Mouse (Mus musculus): ENCODE data around the gene Ccdc88c. TPM values are rescaled to one million over a fixed set of nuclear protein-coding genes. Genes with fewer than 3 reads are reported as not detected.

Ccdc88c gene
- polyA plus RNA-seq, 1 experiment from 2014 or later: 9.4 TPM

GRCm38 (mm10) chr12:101026025-101026424 is 2.8 kb downstream of the Ccdc88c start:
- Histone ChIP-seq H3K36me3 (no peaks in the 10 kb centered on the region), H3K4me1 (peaks cover 31% of the 10 kb centered on the region), H3K4me2 (peak overlapping the region; percentile 38; the same call in 1 of the 2 replicates), H3K4me3 (replicated peaks) (no peak overlapping the region), H3K27ac (peak overlapping the region; percentile 67), H3K9me3 (no peaks in the 10 kb centered on the region), H3K9ac (no peak overlapping the region), H3K27me3 (replicated peaks) (peaks cover 4% of the 10 kb centered on the region; the same call in 1 of the 2 replicates)
- ATAC-seq (ENCODE audit: insufficient read depth, low FRiP score, low read depth): no peak
- WGBS: 68% methylated on average over 4 of the region's 4 CpGs

GRCm38 (mm10) chr12:101025379-101025778 is 3.5 kb downstream of the Ccdc88c start:
- no peak overlapping the region for H3K9ac ChIP-seq
- no peak overlapping the region for H3K4me3 ChIP-seq (replicated peaks)
- H3K4me1 ChIP-seq: peaks cover 31% of the 10 kb centered on the region
- H3K9me3 ChIP-seq: no peaks in the 10 kb centered on the region
- 52% methylated on average over 7 of the region's 7 CpGs for whole genome bisulfite sequencing
- peak overlapping the region; percentile 38 for H3K4me2 ChIP-seq
- ATAC-seq (ENCODE audit: insufficient read depth, low FRiP score, low read depth): peak; percentile 79
- H3K27ac ChIP-seq: peak overlapping the region; percentile 67
- H3K27me3 ChIP-seq (replicated peaks): peaks cover 4% of the 10 kb centered on the region; the same call in 1 of the 2 replicates
- H3K36me3 ChIP-seq: no peaks in the 10 kb centered on the region

GRCm38 (mm10) chr12:101024824-101025223 is 4.0 kb downstream of the Ccdc88c start:
- H3K4me1 ChIP-seq: peaks cover 31% of the 10 kb centered on the region
- no peak for ATAC-seq (ENCODE audit: insufficient read depth, low FRiP score, low read depth)
- 64% methylated on average over 8 of the region's 8 CpGs for WGBS
- H3K4me3 ChIP-seq (replicated peaks): no peak overlapping the region
- H3K27ac ChIP-seq: peak overlapping the region; percentile 67
- H3K9me3 ChIP-seq: no peaks in the 10 kb centered on the region
- H3K9ac ChIP-seq: no peak overlapping the region
- H3K4me2 ChIP-seq: peak overlapping the region; percentile 38
- H3K27me3 ChIP-seq (replicated peaks): peaks cover 4% of the 10 kb centered on the region; the same call in 1 of the 2 replicates
- no peaks in the 10 kb centered on the region for H3K36me3 ChIP-seq

DNA sequence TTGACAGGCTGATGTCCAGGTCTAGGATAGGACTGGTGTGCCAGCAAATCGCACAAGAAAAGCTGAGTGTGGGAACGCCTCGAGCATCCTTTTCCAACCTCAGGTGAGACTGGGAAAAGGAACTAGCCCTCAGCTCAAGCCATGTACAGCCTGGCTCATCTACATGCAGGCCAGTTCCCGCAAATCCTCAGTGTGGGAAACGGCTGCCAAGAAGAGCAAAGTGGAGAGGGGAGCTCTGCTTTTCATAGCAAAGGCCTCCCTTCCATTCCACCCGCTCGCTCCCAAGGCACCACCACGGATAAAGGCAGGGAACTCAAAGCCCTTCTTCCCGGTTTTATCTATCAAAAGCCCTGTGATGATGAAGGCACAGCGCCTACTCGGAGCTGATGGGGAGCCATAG is 5.7 kb downstream of the Ccdc88c start:
- WGBS: 73% methylated on average over 11 of the region's 11 CpGs
- no peak for ATAC-seq (ENCODE audit: insufficient read depth, low FRiP score, low read depth)

GRCm38 (mm10) chr12:101022353-101022752 is 6.5 kb downstream of the Ccdc88c start:
- no peak overlapping the region for H3K9ac ChIP-seq
- H3K4me1 ChIP-seq: peaks cover 54% of the 10 kb centered on the region
- no peak for ATAC-seq (ENCODE audit: insufficient read depth, low FRiP score, low read depth)
- H3K36me3 ChIP-seq: no peaks in the 10 kb centered on the region
- H3K9me3 ChIP-seq: no peaks in the 10 kb centered on the region
- H3K4me3 ChIP-seq (replicated peaks): no peak overlapping the region
- WGBS: 95% methylated on average over 8 of the region's 8 CpGs
- H3K4me2 ChIP-seq: no peak overlapping the region
- peaks cover 4% of the 10 kb centered on the region; the same call in 1 of the 2 replicates for H3K27me3 ChIP-seq (replicated peaks)
- no peak overlapping the region for H3K27ac ChIP-seq

More for the DNA sequence above, 5.7 kb downstream of the Ccdc88c start:
- no peaks in the 10 kb centered on the region for H3K36me3 ChIP-seq
- no peak overlapping the region for H3K27ac ChIP-seq
- H3K4me2 ChIP-seq: no peak overlapping the region
- no peak overlapping the region for H3K9ac ChIP-seq
- no peaks in the 10 kb centered on the region for H3K9me3 ChIP-seq
- H3K27me3 ChIP-seq (replicated peaks): peaks cover 4% of the 10 kb centered on the region; the same call in 1 of the 2 replicates
- no peak overlapping the region for H3K4me3 ChIP-seq (replicated peaks)
- H3K4me1 ChIP-seq: peaks cover 47% of the 10 kb centered on the region

- WGBS: 60% methylated on average over 9 of the region's 9 CpGs
Observed at GRCm38 (mm10) chr12:101021484-101022226, 7.2 kb downstream of the Ccdc88c start.

DNA sequence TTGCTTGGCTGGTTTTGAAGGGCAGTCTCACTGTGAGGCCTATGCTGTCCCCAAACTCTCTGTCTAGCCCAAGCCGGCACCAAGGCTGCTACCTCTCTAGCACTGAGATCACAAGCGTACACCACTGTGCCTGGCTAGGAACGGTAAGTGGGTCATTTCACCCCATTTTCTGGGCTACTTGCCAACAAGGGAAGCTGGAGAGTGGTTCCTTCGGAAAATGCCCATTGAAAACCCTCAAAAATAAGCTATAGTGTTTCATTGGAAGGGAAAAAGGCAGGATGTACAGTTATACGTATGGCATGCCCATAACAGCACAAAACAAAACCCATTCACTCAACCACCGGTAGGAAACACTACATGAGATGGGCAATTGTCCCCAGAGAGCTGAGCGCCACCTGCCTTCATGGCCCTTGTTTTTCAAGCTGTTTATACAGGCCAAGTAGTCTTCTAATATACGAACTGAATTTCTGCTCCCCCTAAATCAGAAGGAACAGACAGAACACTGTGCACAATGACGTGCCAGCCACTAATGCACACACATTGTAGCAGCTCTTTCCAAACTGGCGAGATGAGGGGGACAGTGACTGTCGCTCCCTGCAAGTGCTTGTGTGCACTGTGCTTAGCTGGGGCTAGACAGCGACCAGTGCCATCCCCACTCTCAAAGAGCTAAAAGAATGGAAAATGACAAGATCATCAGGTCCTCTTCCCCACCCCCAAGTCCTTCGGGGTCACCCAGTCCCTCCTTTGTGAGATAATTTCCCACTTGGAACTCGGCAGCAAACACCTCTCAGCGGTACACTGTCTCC is 8.4 kb downstream of the Ccdc88c start:
- ATAC-seq (ENCODE audit: insufficient read depth, low FRiP score, low read depth): no peak
- peaks cover 56% of the 10 kb centered on the region for H3K4me1 ChIP-seq
- H3K27me3 ChIP-seq (replicated peaks): no peaks in the 10 kb centered on the region
- no peak overlapping the region for H3K9ac ChIP-seq
- no peak overlapping the region for H3K4me3 ChIP-seq (replicated peaks)
- H3K27ac ChIP-seq: no peak overlapping the region
- H3K4me2 ChIP-seq: no peak overlapping the region
- no peaks in the 10 kb centered on the region for H3K9me3 ChIP-seq
- 83% methylated on average over 15 of the region's 15 CpGs for WGBS
- no peaks in the 10 kb centered on the region for H3K36me3 ChIP-seq

More at GRCm38 (mm10) chr12:101021484-101022226, 7.2 kb downstream of the Ccdc88c start:
- H3K4me2 ChIP-seq: no peak overlapping the region
- H3K4me3 ChIP-seq (replicated peaks): no peak overlapping the region
- no peak for ATAC-seq (ENCODE audit: insufficient read depth, low FRiP score, low read depth)
- H3K27ac ChIP-seq: no peak overlapping the region
- no peaks in the 10 kb centered on the region for H3K36me3 ChIP-seq
- no peak overlapping the region for H3K9ac ChIP-seq
- H3K27me3 ChIP-seq (replicated peaks): peaks cover 3% of the 10 kb centered on the region; the same call in 1 of the 2 replicates
- H3K4me1 ChIP-seq: peaks cover 56% of the 10 kb centered on the region
- no peaks in the 10 kb centered on the region for H3K9me3 ChIP-seq

DNA sequence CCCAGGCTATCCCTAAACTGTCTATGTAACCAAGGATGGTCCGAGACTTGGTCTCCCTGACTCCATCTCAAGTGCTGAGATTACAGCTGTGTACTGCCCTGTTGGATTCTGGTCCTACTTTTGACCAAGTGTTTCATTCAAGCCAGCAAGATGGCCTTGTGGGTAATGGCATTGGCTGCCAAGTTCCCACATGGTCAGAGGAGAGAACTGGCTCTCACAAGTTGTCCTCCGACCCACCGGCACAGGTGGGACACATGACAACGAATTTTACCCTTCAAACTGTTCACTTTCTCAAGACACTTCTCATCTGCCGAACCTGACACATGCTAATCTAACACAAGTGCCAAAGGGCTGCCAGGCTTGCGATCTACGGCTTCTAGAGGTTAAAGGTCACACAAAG is 9.4 kb downstream of the Ccdc88c start:
- Histone ChIP-seq H3K36me3 (no peaks in the 10 kb centered on the region), H3K4me1 (peaks cover 60% of the 10 kb centered on the region), H3K9me3 (no peaks in the 10 kb centered on the region), H3K4me2 (no peak overlapping the region), H3K27ac (no peak overlapping the region), H3K27me3 (replicated peaks) (no peaks in the 10 kb centered on the region), H3K4me3 (replicated peaks) (no peak overlapping the region), H3K9ac (no peak overlapping the region)
- WGBS: 85% methylated on average over 7 of the region's 7 CpGs
- no peak for ATAC-seq (ENCODE audit: insufficient read depth, low FRiP score, low read depth)

- Histone ChIP-seq H3K27me3 (replicated peaks) (no peaks in the 10 kb centered on the region), H3K9ac (no peak overlapping the region), H3K4me3 (replicated peaks) (no peak overlapping the region), H3K27ac (peak overlapping the region; percentile 59; the same call in 1 of the 2 replicates), H3K9me3 (no peaks in the 10 kb centered on the region), H3K4me2 (no peak overlapping the region), H3K4me1 (peaks cover 64% of the 10 kb centered on the region), H3K36me3 (no peaks in the 10 kb centered on the region)
- WGBS: 57% methylated on average over 5 of the region's 5 CpGs
- ATAC-seq (ENCODE audit: insufficient read depth, low FRiP score, low read depth): no peak
Observed at GRCm38 (mm10) chr12:101019031-101019430, 9.8 kb downstream of the Ccdc88c start.

- 14% methylated on average over 6 of the region's 6 CpGs for WGBS
- ATAC-seq (ENCODE audit: insufficient read depth, low FRiP score, low read depth): peak; percentile 24; the same call in 1 of the 2 replicates
Observed at GRCm38 (mm10) chr12:101017971-101018371, 10.9 kb downstream of the Ccdc88c start.

GRCm38 (mm10) chr12:101016412-101016928 is 12.4 kb downstream of the Ccdc88c start:
- H3K27me3 ChIP-seq (replicated peaks): no peaks in the 10 kb centered on the region
- 34% methylated on average over 5 of the region's 5 CpGs for WGBS
- ATAC-seq (ENCODE audit: insufficient read depth, low FRiP score, low read depth): no peak
- H3K27ac ChIP-seq: peak overlapping the region; percentile 67
- H3K36me3 ChIP-seq: no peaks in the 10 kb centered on the region
- H3K4me1 ChIP-seq: peaks cover 68% of the 10 kb centered on the region
- H3K9ac ChIP-seq: no peak overlapping the region
- H3K9me3 ChIP-seq: no peaks in the 10 kb centered on the region
- no peak overlapping the region for H3K4me3 ChIP-seq (replicated peaks)
- H3K4me2 ChIP-seq: no peak overlapping the region

More at GRCm38 (mm10) chr12:101017971-101018371, 10.9 kb downstream of the Ccdc88c start:
- Histone ChIP-seq H3K4me1 (peaks cover 62% of the 10 kb centered on the region), H3K4me3 (replicated peaks) (peak overlapping the region; percentile 10; the same call in 1 of the 2 replicates), H3K27ac (peak overlapping the region; percentile 59), H3K36me3 (no peaks in the 10 kb centered on the region), H3K9ac (no peak overlapping the region), H3K9me3 (no peaks in the 10 kb centered on the region), H3K4me2 (peak overlapping the region; percentile 24), H3K27me3 (replicated peaks) (no peaks in the 10 kb centered on the region)
